Mouse (Mus musculus): ENCODE data around the gene Msantd3. TPM values are rescaled to one million over a fixed set of nuclear protein-coding genes. Genes with fewer than 3 reads are reported as not detected.

Gene Msantd3
- total RNA-seq (2015; ENCODE audit: low replicate concordance) (8.6 and 17.2 TPM in 2 replicates), total RNA-seq (2017; ENCODE audit: low replicate concordance) (4.2 and 6.3 TPM in 2 replicates)

GRCm38 (mm10) chr4:48539841-48540575 is at the start of gene Msantd3:
Msantd3 (plus strand) TSS chr4:48539935.
- ATAC-seq (replicated peaks; ENCODE audit: low FRiP score, poor library complexity, severe bottlenecking), result no peak

GRCm38 (mm10) chr4:48491290-48491743 is 48.4 kb upstream of the Msantd3 start:
- no peak for ATAC-seq (replicated peaks; ENCODE audit: low FRiP score, poor library complexity, severe bottlenecking)

- no peak for ATAC-seq (replicated peaks; ENCODE audit: low FRiP score, poor library complexity, severe bottlenecking)
These were observed 47.2 kb upstream of the Msantd3 start for GRCm38 (mm10) chr4:48492510-48492909.

GRCm38 (mm10) chr4:48510861-48511260 is 28.9 kb upstream of the Msantd3 start:
- no peak for ATAC-seq (replicated peaks; ENCODE audit: low FRiP score, poor library complexity, severe bottlenecking)

GRCm38 (mm10) chr4:48529559-48529958 is 10.2 kb upstream of the Msantd3 start:
- ATAC-seq (replicated peaks; ENCODE audit: low FRiP score, poor library complexity, severe bottlenecking), result no peak

GRCm38 (mm10) chr4:48531804-48532601 is 7.7 kb upstream of the Msantd3 start:
- ATAC-seq (replicated peaks; ENCODE audit: low FRiP score, poor library complexity, severe bottlenecking), result no peak

GRCm38 (mm10) chr4:48536275-48536674 is 3.5 kb upstream of the Msantd3 start:
- no peak for ATAC-seq (replicated peaks; ENCODE audit: low FRiP score, poor library complexity, severe bottlenecking)

- ATAC-seq (replicated peaks; ENCODE audit: low FRiP score, poor library complexity, severe bottlenecking), result no peak
These were observed 2.7 kb upstream of the Msantd3 start for GRCm38 (mm10) chr4:48537024-48537423.

- ATAC-seq (replicated peaks; ENCODE audit: low FRiP score, poor library complexity, severe bottlenecking), result no peak
These were observed 1.2 kb upstream of the Msantd3 start for GRCm38 (mm10) chr4:48538581-48538980.

- ATAC-seq (replicated peaks; ENCODE audit: low FRiP score, poor library complexity, severe bottlenecking), result no peak
These were observed 909 bp downstream of the Msantd3 start for GRCm38 (mm10) chr4:48540576-48541111.

GRCm38 (mm10) chr4:48541526-48542250 is 2.0 kb downstream of the Msantd3 start:
- ATAC-seq (replicated peaks; ENCODE audit: low FRiP score, poor library complexity, severe bottlenecking), result no peak

- no peak for ATAC-seq (replicated peaks; ENCODE audit: low FRiP score, poor library complexity, severe bottlenecking)
These were observed 2.6 kb downstream of the Msantd3 start for GRCm38 (mm10) chr4:48542351-48542750.

- no peak for ATAC-seq (replicated peaks; ENCODE audit: low FRiP score, poor library complexity, severe bottlenecking)
These were observed 3.5 kb downstream of the Msantd3 start for GRCm38 (mm10) chr4:48543071-48543865.

- ATAC-seq (replicated peaks; ENCODE audit: low FRiP score, poor library complexity, severe bottlenecking), result no peak
These were observed 4.4 kb downstream of the Msantd3 start for GRCm38 (mm10) chr4:48544141-48544540.

- no peak for ATAC-seq (replicated peaks; ENCODE audit: low FRiP score, poor library complexity, severe bottlenecking)
These were observed 6.2 kb downstream of the Msantd3 start for GRCm38 (mm10) chr4:48545966-48546365.

- ATAC-seq (replicated peaks; ENCODE audit: low FRiP score, poor library complexity, severe bottlenecking), result no peak
These were observed 7.1 kb downstream of the Msantd3 start for GRCm38 (mm10) chr4:48546568-48547496.

- ATAC-seq (replicated peaks; ENCODE audit: low FRiP score, poor library complexity, severe bottlenecking), result no peak
These were observed 8.8 kb downstream of the Msantd3 start for GRCm38 (mm10) chr4:48548393-48549045.

- ATAC-seq (replicated peaks; ENCODE audit: low FRiP score, poor library complexity, severe bottlenecking), result no peak
These were observed 9.9 kb downstream of the Msantd3 start for GRCm38 (mm10) chr4:48549661-48550060.

Measured in erythroid progenitor cell, adult 5-6 weeks (primary cell).